Mouse (Mus musculus): ENCODE measurements around the gene Tbcd. TPM values are rescaled to one million over a fixed set of nuclear protein-coding genes. Genes with fewer than 3 reads are reported as not detected.
A peak's percentile ranks its signal among the peaks of the same experiment; 100 is the strongest.

Gene Tbcd
- polyA plus RNA-seq, 1 experiment, result 111 TPM

GRCm38 (mm10) chr11:121439686-121440292 is 12.0 kb upstream of the Tbcd start:
- H3K4me2 ChIP-seq (ENCODE audit: low read depth), result peak overlapping the region; percentile 12
- H3K4me3 ChIP-seq, result peak overlapping the region; percentile 8
- peak; percentile 9 for TF ChIP-seq TCF12 (IDR thresholded peaks at IDR 0.05; ENCODE audit: insufficient read depth, poor library complexity, severe bottlenecking)
- TF ChIP-seq E2F4 (IDR thresholded peaks at IDR 0.05; ENCODE audit: insufficient read depth), result no peak
- peak in 1 of 3 experiments; percentile 73 for TF ChIP-seq MYOG (IDR thresholded peaks at IDR 0.05; ENCODE audit: control insufficient read depth in 1 of 3, insufficient read depth in 1 of 3, insufficient read length in 2 of 3, low read depth in 2 of 3)
- TF ChIP-seq SRF (IDR thresholded peaks at IDR 0.05; ENCODE audit: control insufficient read depth, insufficient read length, low read depth), result no peak
- peak; percentile 12 for TF ChIP-seq TCF3 (IDR thresholded peaks at IDR 0.05; ENCODE audit: insufficient read length, low read depth)
- TF ChIP-seq MYOD1 (IDR thresholded peaks at IDR 0.05; ENCODE audit: control insufficient read depth in 1 of 3, insufficient read length in 2 of 3, low read depth in 2 of 3), result peak in 1 of 3 experiments; percentile 17
- no peak for TF ChIP-seq MAX (IDR thresholded peaks at IDR 0.05; ENCODE audit: low read depth)
- H3K79me2 ChIP-seq (ENCODE audit: control insufficient read depth, insufficient read depth), result no peaks in the 10 kb centered on the region
- no peaks in the 10 kb centered on the region for H3K27me3 ChIP-seq (ENCODE audit: control insufficient read depth, insufficient read depth, insufficient read length)
- H3ac ChIP-seq (ENCODE audit: control insufficient read depth, insufficient read length), result no peak overlapping the region
- no peaks in the 10 kb centered on the region for H3K36me3 ChIP-seq (ENCODE audit: control insufficient read depth, insufficient read depth)

GRCm38 (mm10) chr11:121441653-121442052 is 10.1 kb upstream of the Tbcd start:
- TF ChIP-seq TCF3 (IDR thresholded peaks at IDR 0.05; ENCODE audit: insufficient read length, low read depth) (no peak), SRF (IDR thresholded peaks at IDR 0.05; ENCODE audit: control insufficient read depth, insufficient read length, low read depth) (no peak), TCF12 (IDR thresholded peaks at IDR 0.05; ENCODE audit: insufficient read depth, poor library complexity, severe bottlenecking) (peak; percentile 67), MYOD1 (IDR thresholded peaks at IDR 0.05; ENCODE audit: control insufficient read depth in 1 of 3, insufficient read length in 2 of 3, low read depth in 2 of 3) (peak in 2 of 3 experiments; percentile 42 to 60), MYOG (IDR thresholded peaks at IDR 0.05; ENCODE audit: control insufficient read depth in 1 of 3, insufficient read depth in 1 of 3, insufficient read length in 2 of 3, low read depth in 2 of 3) (peak in 2 of 3 experiments; percentile 40 to 59)
- H3ac ChIP-seq (ENCODE audit: control insufficient read depth, insufficient read length), result no peak overlapping the region

GRCm38 (mm10) chr11:121442076-121442475 is 9.7 kb upstream of the Tbcd start:
- Histone ChIP-seq H3K27me3 (ENCODE audit: control insufficient read depth, insufficient read depth, insufficient read length) (no peaks in the 10 kb centered on the region), H3K79me2 (ENCODE audit: control insufficient read depth, insufficient read depth) (no peaks in the 10 kb centered on the region), H3ac (ENCODE audit: control insufficient read depth, insufficient read length) (no peak overlapping the region), H3K36me3 (ENCODE audit: control insufficient read depth, insufficient read depth) (no peaks in the 10 kb centered on the region), H3K4me2 (ENCODE audit: low read depth) (peak overlapping the region; percentile 48), H3K4me3 (no peak overlapping the region)
- TF ChIP-seq TCF12 (IDR thresholded peaks at IDR 0.05; ENCODE audit: insufficient read depth, poor library complexity, severe bottlenecking) (no peak), E2F4 (IDR thresholded peaks at IDR 0.05; ENCODE audit: insufficient read depth) (no peak), MYOD1 (IDR thresholded peaks at IDR 0.05; ENCODE audit: control insufficient read depth in 1 of 3, insufficient read length in 2 of 3, low read depth in 2 of 3) (no peak), MAX (IDR thresholded peaks at IDR 0.05; ENCODE audit: low read depth) (no peak), MYOG (IDR thresholded peaks at IDR 0.05; ENCODE audit: control insufficient read depth in 1 of 3, insufficient read depth in 1 of 3, insufficient read length in 2 of 3, low read depth in 2 of 3) (no peak), SRF (IDR thresholded peaks at IDR 0.05; ENCODE audit: control insufficient read depth, insufficient read length, low read depth) (no peak), USF1 (IDR thresholded peaks at IDR 0.05; ENCODE audit: low read depth) (no peak), POLR2AphosphoS2 (IDR thresholded peaks at IDR 0.05; ENCODE audit: insufficient read length, low read depth) (no peak)

More at GRCm38 (mm10) chr11:121441653-121442052, 10.1 kb upstream of the Tbcd start:
- Histone ChIP-seq H3K27me3 (ENCODE audit: control insufficient read depth, insufficient read depth, insufficient read length) (no peaks in the 10 kb centered on the region), H3K4me2 (ENCODE audit: low read depth) (peak overlapping the region; percentile 48), H3K4me3 (no peak overlapping the region), H3K79me2 (ENCODE audit: control insufficient read depth, insufficient read depth) (no peaks in the 10 kb centered on the region), H3K36me3 (ENCODE audit: control insufficient read depth, insufficient read depth) (no peaks in the 10 kb centered on the region)

- Histone ChIP-seq H3K27me3 (ENCODE audit: control insufficient read depth, insufficient read depth, insufficient read length) (no peaks in the 10 kb centered on the region), H3K79me2 (ENCODE audit: control insufficient read depth, insufficient read depth) (peaks cover 18% of the 10 kb centered on the region), H3K36me3 (ENCODE audit: control insufficient read depth, insufficient read depth) (peaks cover 2% of the 10 kb centered on the region), H3K4me3 (peak overlapping the region; percentile 84), H3K4me2 (ENCODE audit: low read depth) (peak overlapping the region; percentile 84), H3ac (ENCODE audit: control insufficient read depth, insufficient read length) (no peak overlapping the region)
- TF ChIP-seq REST (IDR thresholded peaks at IDR 0.05; ENCODE audit: insufficient read depth, insufficient read length), result no peak
- no peak for TF ChIP-seq MYOG (IDR thresholded peaks at IDR 0.05; ENCODE audit: control insufficient read depth in 1 of 3, insufficient read depth in 1 of 3, insufficient read length in 2 of 3, low read depth in 2 of 3)
- no peak for TF ChIP-seq MAX (IDR thresholded peaks at IDR 0.05; ENCODE audit: low read depth)
- TF ChIP-seq USF1 (IDR thresholded peaks at IDR 0.05; ENCODE audit: low read depth), result no peak
- no peak for TF ChIP-seq CEBPB (IDR thresholded peaks at IDR 0.05; ENCODE audit: insufficient read depth, poor library complexity, severe bottlenecking)
- no peak for TF ChIP-seq POLR2AphosphoS2 (IDR thresholded peaks at IDR 0.05; ENCODE audit: insufficient read length, low read depth)
- TF ChIP-seq MYOD1 (IDR thresholded peaks at IDR 0.05; ENCODE audit: control insufficient read depth in 1 of 3, insufficient read length in 2 of 3, low read depth in 2 of 3), result no peak
- TF ChIP-seq TCF12 (IDR thresholded peaks at IDR 0.05; ENCODE audit: insufficient read depth, poor library complexity, severe bottlenecking), result no peak
- no peak for TF ChIP-seq POLR2A (IDR thresholded peaks at IDR 0.05; ENCODE audit: insufficient read length, low read depth)
- TF ChIP-seq SRF (IDR thresholded peaks at IDR 0.05; ENCODE audit: control insufficient read depth, insufficient read length, low read depth), result no peak
- TF ChIP-seq TCF3 (IDR thresholded peaks at IDR 0.05; ENCODE audit: insufficient read length, low read depth), result no peak
- TF ChIP-seq E2F4 (IDR thresholded peaks at IDR 0.05; ENCODE audit: insufficient read depth), result no peak
Observed at GRCm38 (mm10) chr11:121451216-121451726, 478 bp upstream of the Tbcd start.

GRCm38 (mm10) chr11:121457874-121458273 is 6.1 kb downstream of the Tbcd start:
- Histone ChIP-seq H3K36me3 (ENCODE audit: control insufficient read depth, insufficient read depth) (peaks cover 56% of the 10 kb centered on the region), H3K27me3 (ENCODE audit: control insufficient read depth, insufficient read depth, insufficient read length) (no peaks in the 10 kb centered on the region), H3K4me2 (ENCODE audit: low read depth) (no peak overlapping the region), H3K4me3 (no peak overlapping the region), H3K79me2 (ENCODE audit: control insufficient read depth, insufficient read depth) (peaks cover 13% of the 10 kb centered on the region), H3ac (ENCODE audit: control insufficient read depth, insufficient read length) (no peak overlapping the region)
- TF ChIP-seq SRF (IDR thresholded peaks at IDR 0.05; ENCODE audit: control insufficient read depth, insufficient read length, low read depth) (no peak), TCF12 (IDR thresholded peaks at IDR 0.05; ENCODE audit: insufficient read depth, poor library complexity, severe bottlenecking) (no peak), MYOD1 (IDR thresholded peaks at IDR 0.05; ENCODE audit: control insufficient read depth in 1 of 3, insufficient read length in 2 of 3, low read depth in 2 of 3) (no peak)
